Mouse (Mus musculus): ENCODE measurements around the gene Phlda2. TPM values are rescaled to one million over a fixed set of nuclear protein-coding genes. Genes with fewer than 3 reads are reported as not detected.
A peak's percentile ranks its signal among the peaks of the same experiment; 100 is the strongest.

Phlda2 gene
- polyA plus RNA-seq, 1 experiment from 2014 or later: 3.3 TPM

GRCm38 (mm10) chr7:143469946-143470345 is 33.0 kb downstream of the Phlda2 start:
- ATAC-seq (ENCODE audit: low FRiP score): no peak
- H3K27me3 ChIP-seq: peaks cover 8% of the 10 kb centered on the region
- no peak overlapping the region for H3K4me2 ChIP-seq (replicated peaks)
- H3K36me3 ChIP-seq: no peaks in the 10 kb centered on the region
- H3K27ac ChIP-seq: no peak overlapping the region
- no peak overlapping the region for H3K9ac ChIP-seq
- H3K9me3 ChIP-seq (replicated peaks): no peaks in the 10 kb centered on the region
- WGBS: 19% methylated on average over 8 of the region's 8 CpGs
- peaks cover 16% of the 10 kb centered on the region for H3K4me1 ChIP-seq
- no peak overlapping the region for H3K4me3 ChIP-seq

- no peak overlapping the region for H3K4me2 ChIP-seq (replicated peaks)
- no peak overlapping the region for H3K4me3 ChIP-seq
- no peaks in the 10 kb centered on the region for H3K9me3 ChIP-seq (replicated peaks)
- 13% methylated on average over 6 of the region's 6 CpGs for WGBS
- no peaks in the 10 kb centered on the region for H3K36me3 ChIP-seq
- ATAC-seq (ENCODE audit: low FRiP score): peak; percentile 21; the same call in 1 of the 2 replicates
- peaks cover 24% of the 10 kb centered on the region for H3K4me1 ChIP-seq
- H3K27ac ChIP-seq: no peak overlapping the region
- H3K9ac ChIP-seq: no peak overlapping the region
- peaks cover 10% of the 10 kb centered on the region for H3K27me3 ChIP-seq
Measured at GRCm38 (mm10) chr7:143467714-143468113, 35.2 kb downstream of the Phlda2 start.

- 30% methylated on average over 14 of the region's 14 CpGs for WGBS
- H3K4me3 ChIP-seq: no peak overlapping the region
- no peaks in the 10 kb centered on the region for H3K36me3 ChIP-seq
- peaks cover 10% of the 10 kb centered on the region for H3K27me3 ChIP-seq
- no peak overlapping the region for H3K9ac ChIP-seq
- H3K4me1 ChIP-seq: peaks cover 34% of the 10 kb centered on the region
- peak; percentile 23; the same call in 1 of the 2 replicates for ATAC-seq (ENCODE audit: low FRiP score)
- H3K9me3 ChIP-seq (replicated peaks): peaks cover 2% of the 10 kb centered on the region
- H3K4me2 ChIP-seq (replicated peaks): no peak overlapping the region
- no peak overlapping the region for H3K27ac ChIP-seq
Measured at GRCm38 (mm10) chr7:143466099-143466677, 36.8 kb downstream of the Phlda2 start.

- H3K27ac ChIP-seq: peak overlapping the region; percentile 48; the same call in 1 of the 2 replicates
- peak overlapping the region; percentile 54 for H3K9ac ChIP-seq
- WGBS: 31% methylated on average over 39 of the region's 56 CpGs
- H3K27me3 ChIP-seq: peaks cover 10% of the 10 kb centered on the region; the same call in 1 of the 2 replicates
- H3K4me1 ChIP-seq: peaks cover 34% of the 10 kb centered on the region
- peaks cover 14% of the 10 kb centered on the region for H3K9me3 ChIP-seq (replicated peaks)
- H3K4me3 ChIP-seq: peak overlapping the region; percentile 30
- H3K36me3 ChIP-seq: no peaks in the 10 kb centered on the region
- peak overlapping the region; percentile 58 for H3K4me2 ChIP-seq (replicated peaks)
- ATAC-seq (ENCODE audit: low FRiP score): no peak
Measured at GRCm38 (mm10) chr7:143464811-143465560, 38.0 kb downstream of the Phlda2 start.

- Histone ChIP-seq H3K27ac (0 out of 2 replicates have a peak overlapping the region, but pooled peaks have one; percentile 48), H3K4me3 (no peak overlapping the region), H3K9ac (no peak overlapping the region), H3K27me3 (peaks cover 10% of the 10 kb centered on the region; the same call in 1 of the 2 replicates), H3K9me3 (replicated peaks) (peaks cover 24% of the 10 kb centered on the region), H3K4me1 (peaks cover 31% of the 10 kb centered on the region), H3K36me3 (no peaks in the 10 kb centered on the region), H3K4me2 (replicated peaks) (no peak overlapping the region; the same call in 1 of the 2 replicates)
- ATAC-seq (ENCODE audit: low FRiP score): no peak
- 38% methylated on average over 11 of the region's 11 CpGs for WGBS
Measured at GRCm38 (mm10) chr7:143463865-143464415, 39.0 kb downstream of the Phlda2 start.

DNA sequence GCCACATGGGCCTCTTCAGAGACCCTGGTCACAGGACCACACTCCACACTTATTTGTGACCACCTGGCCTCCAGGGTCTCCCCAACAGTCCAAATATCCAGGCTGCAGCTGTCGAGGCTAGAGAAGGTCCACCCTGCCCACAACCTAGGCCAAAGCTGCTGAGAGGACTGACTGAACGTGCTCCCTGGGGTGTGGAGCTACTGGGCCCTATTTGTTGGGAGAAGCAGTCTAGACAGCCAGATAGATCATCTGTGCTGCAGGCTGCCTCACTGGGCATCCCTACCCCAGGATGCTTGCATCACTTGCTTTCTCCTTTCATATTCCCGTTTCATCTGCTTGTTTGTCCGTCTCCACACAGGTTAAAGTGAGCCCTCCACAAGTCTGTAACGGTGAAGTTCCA is 40.4 kb downstream of the Phlda2 start:
- Histone ChIP-seq H3K4me1 (peaks cover 30% of the 10 kb centered on the region), H3K27me3 (peaks cover 10% of the 10 kb centered on the region; the same call in 1 of the 2 replicates), H3K4me2 (replicated peaks) (no peak overlapping the region), H3K4me3 (no peak overlapping the region), H3K9me3 (replicated peaks) (peaks cover 25% of the 10 kb centered on the region), H3K36me3 (no peaks in the 10 kb centered on the region), H3K27ac (no peak overlapping the region), H3K9ac (no peak overlapping the region)
- no peak for ATAC-seq (ENCODE audit: low FRiP score)
- WGBS: 76% methylated on average over 5 of the region's 5 CpGs

DNA sequence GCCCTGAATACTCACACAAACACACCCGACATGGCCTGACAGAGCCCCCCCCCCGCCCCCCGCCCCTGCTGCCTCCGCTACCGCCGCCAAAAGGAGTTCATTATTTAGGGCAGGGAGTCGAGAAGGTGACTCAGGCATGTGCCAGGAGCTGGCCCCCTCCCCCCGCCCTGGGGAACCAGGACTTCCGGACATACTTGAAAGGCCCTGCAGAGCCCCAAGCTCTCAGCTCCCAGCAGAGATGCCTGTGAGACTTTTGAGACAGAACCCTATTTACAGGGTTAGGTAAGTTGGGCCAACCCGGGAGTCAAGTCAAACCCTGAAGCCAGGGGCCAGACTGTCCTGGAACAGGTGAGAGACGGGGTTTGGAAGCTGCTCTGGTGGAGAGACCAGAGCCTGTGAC is 41.0 kb downstream of the Phlda2 start:
- Histone ChIP-seq H3K4me1 (peaks cover 28% of the 10 kb centered on the region), H3K9ac (no peak overlapping the region), H3K4me2 (replicated peaks) (peak overlapping the region; percentile 42; the same call in 1 of the 2 replicates), H3K27me3 (peaks cover 10% of the 10 kb centered on the region; the same call in 1 of the 2 replicates), H3K9me3 (replicated peaks) (peaks cover 25% of the 10 kb centered on the region), H3K4me3 (no peak overlapping the region), H3K27ac (peak overlapping the region; percentile 77; the same call in 1 of the 2 replicates), H3K36me3 (no peaks in the 10 kb centered on the region)
- no peak for ATAC-seq (ENCODE audit: low FRiP score)
- WGBS: 35% methylated on average over 11 of the region's 11 CpGs

DNA sequence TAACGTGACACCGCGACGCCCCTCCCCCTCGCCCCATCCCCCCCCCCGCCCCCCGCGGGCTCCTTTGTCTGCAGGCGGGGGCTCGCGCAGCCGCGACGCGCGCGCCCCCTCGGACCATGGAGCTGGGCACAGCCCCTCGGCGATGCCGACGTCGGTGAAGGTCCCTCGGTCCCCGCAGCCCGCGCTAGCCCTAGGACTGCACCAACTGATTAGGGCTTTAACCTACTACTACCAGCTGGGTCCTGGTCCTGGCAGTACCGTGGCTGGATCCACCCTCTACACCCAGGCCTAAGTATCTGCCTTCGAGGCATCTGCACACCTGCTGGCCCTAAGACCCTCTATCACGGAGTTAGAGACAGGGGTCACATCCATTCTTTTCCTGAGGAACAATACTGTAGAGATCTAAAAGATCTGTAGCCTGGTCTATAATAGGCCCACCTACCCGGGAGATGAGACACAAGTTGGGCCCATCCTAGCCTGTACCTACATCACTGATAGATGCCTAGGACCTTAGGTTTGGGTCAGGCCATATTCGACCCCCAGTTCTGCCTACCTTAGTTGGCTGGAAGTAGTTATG is 41.6 kb downstream of the Phlda2 start:
- Histone ChIP-seq H3K9ac (no peak overlapping the region), H3K4me2 (replicated peaks) (peak overlapping the region; percentile 42), H3K9me3 (replicated peaks) (peaks cover 25% of the 10 kb centered on the region), H3K4me3 (peak overlapping the region; percentile 18), H3K36me3 (no peaks in the 10 kb centered on the region), H3K27me3 (peaks cover 10% of the 10 kb centered on the region; the same call in 1 of the 2 replicates), H3K4me1 (peaks cover 28% of the 10 kb centered on the region), H3K27ac (peak overlapping the region; percentile 77)
- WGBS: 31% methylated on average over 19 of the region's 32 CpGs
- peak; percentile 63 for ATAC-seq (ENCODE audit: low FRiP score)

DNA sequence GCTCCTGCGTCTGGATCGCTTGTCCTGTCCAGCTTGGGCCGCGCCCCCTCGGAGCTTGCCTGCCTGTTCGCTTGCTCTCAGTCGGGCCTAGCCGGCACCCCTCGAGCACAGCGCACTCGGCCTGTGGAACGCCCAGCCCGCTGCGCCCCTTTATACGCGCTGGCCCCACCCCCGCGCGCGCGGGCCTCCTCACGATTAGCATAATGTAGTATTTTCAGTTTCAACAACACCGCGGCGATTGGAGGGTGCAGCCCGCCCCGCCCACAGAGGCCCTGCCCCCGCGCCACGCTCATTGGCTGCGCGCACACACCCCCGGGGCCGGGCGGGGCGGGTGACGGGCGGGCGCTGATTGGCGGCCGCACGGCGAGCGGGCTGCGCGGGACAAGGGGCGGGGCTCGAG is 42.1 kb downstream of the Phlda2 start, which contains the start of gene Cdkn1c:
Gene Cdkn1c, minus strand, starts transcription at position 177 of the 400 bp plus-strand sequence.
- 25% methylated on average over 39 of the region's 48 CpGs for WGBS
- Histone ChIP-seq H3K4me2 (replicated peaks) (peak within 1 kb of the TSS; percentile 57), H3K9me3 (replicated peaks) (peaks cover 25% of the 10 kb centered on the region), H3K4me3 (peak within 1 kb of the TSS; percentile 50), H3K27ac (peak within 1 kb of the TSS; percentile 80), H3K4me1 (peaks cover 28% of the 10 kb centered on the region), H3K27me3 (peaks cover 10% of the 10 kb centered on the region; the same call in 1 of the 2 replicates), H3K9ac (peak within 1 kb of the TSS; percentile 70), H3K36me3 (no peaks in the 10 kb centered on the region)
- ATAC-seq (ENCODE audit: low FRiP score): peak; percentile 84

DNA sequence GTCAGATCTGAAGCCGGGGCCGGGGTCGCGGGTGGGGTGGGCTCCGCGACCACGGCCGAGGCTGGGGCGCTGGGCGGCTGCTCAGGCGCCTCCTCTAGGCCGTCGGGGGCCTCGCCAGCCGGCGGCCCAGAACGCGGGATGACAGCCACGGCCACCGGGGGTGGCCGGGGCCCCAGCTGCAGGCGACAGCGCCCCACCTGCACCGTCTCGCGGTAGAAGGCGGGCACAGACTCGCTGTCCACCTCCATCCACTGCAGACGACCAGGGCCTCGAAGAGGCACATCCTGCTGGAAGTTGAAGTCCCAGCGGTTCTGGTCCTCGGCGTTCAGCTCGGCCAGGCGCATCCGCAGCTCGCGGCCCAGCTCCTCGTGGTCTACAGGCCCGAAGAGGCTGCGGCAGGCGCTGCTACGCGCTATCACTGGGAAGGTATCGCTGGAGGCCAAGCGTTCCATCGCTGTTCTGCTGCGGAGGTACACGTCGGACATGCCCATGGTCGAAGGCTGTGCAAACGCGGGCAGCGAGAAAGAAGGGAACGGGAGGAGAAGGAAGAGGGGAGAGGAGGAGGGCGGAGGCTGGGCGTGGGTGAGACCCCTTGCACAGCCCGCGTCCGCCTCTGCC is 42.6 kb downstream of the Phlda2 start:
- Histone ChIP-seq H3K27me3 (peaks cover 9% of the 10 kb centered on the region; the same call in 1 of the 2 replicates), H3K9ac (peak overlapping the region; percentile 70), H3K9me3 (replicated peaks) (peaks cover 25% of the 10 kb centered on the region), H3K4me1 (peaks cover 28% of the 10 kb centered on the region), H3K4me3 (peak overlapping the region; percentile 50), H3K36me3 (no peaks in the 10 kb centered on the region), H3K27ac (peak overlapping the region; percentile 80), H3K4me2 (replicated peaks) (peak overlapping the region; percentile 57)
- 36% methylated on average over 53 of the region's 60 CpGs for WGBS
- ATAC-seq (ENCODE audit: low FRiP score): peak; percentile 0

DNA sequence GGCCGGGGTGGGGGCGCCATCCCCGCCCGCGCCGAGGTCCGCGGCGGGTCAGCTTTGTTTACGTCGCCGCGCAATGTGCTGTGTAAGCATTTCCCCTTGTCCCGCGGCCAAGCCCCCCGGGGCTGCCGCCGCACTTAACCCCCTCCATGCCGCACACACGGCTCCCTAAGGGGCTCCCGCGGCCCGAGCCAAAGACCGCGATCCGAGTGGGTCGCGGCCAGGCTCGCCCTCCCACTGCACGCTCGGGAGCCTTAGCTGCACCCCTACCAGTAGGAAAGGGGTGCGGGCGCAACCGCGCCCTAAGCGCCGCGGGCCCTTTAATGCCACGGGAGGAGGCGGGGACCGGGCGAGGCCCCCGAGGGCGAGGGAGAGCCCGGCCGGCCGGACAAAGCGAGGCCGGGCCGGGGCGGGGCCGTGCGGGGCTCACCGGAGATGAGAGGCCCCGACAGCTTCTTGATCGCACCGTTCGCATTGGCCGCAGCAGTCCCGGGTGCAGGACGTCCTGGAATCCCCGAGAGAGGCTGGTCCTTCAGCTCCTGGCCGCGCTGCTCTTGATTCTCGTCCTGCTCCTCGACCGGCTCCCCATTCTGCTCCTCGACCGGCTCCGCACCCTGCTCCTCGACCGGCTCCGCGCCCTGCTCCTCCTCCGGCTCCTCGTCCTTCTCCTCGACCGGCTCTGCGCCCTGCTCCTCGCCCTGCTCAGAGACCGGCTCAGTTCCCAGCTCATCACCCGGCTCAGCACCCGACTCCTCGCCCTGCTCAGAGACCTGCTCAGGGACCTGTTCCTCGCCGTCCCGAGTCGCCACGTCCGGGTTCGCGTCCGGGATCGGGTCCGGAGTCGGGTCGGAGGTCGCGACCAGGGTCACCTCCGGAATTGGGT is 43.4 kb downstream of the Phlda2 start:
- Histone ChIP-seq H3K4me3 (peak overlapping the region; percentile 50), H3K4me1 (peaks cover 21% of the 10 kb centered on the region)
- 0 out of 2 replicates have a peak, but pooled peaks have one; percentile 7 for ATAC-seq (ENCODE audit: low FRiP score)

More for the DNA sequence above, 43.4 kb downstream of the Phlda2 start:
- Histone ChIP-seq H3K9ac (peak overlapping the region; percentile 70), H3K9me3 (replicated peaks) (peaks cover 25% of the 10 kb centered on the region), H3K27ac (peak overlapping the region; percentile 80), H3K4me2 (replicated peaks) (peak overlapping the region; percentile 57), H3K27me3 (0 out of 2 replicates have a peak, but pooled peaks cover 2% of the 10 kb centered on the region), H3K36me3 (no peaks in the 10 kb centered on the region)
- WGBS: 30% methylated on average over 99 of the region's 100 CpGs

Data from hindbrain, embryonic 12.5 days (tissue).